26 mouse cellular contexts compared by ENCODE assay signal in genomic region chr8:119591456-119591855, GRCm38 (mm10). TPM values are rescaled to one million over a fixed set of nuclear protein-coding genes. Genes with fewer than 3 reads are reported as not detected.
DNase-seq lines count a peak whose midpoint lies in the region; ATAC-seq and TF ChIP-seq lines count a peak whose summit lies in the region.
"Had no signal": no experiment of that assay in that cellular context is flagged by ENCODE, and none has a peak within 500 bp of the region (broad histone marks: within the 10 kb centered on the region; RNA-seq: fewer than 3 reads in every experiment).

No protein-coding gene starts in this region.

- H3K4me2 ChIP-seq in liver, embryonic 12.5 days: no peak overlapping the region
- no peak overlapping the region for H3K4me2 ChIP-seq in liver, postnatal 0 days (ENCODE audit: low read depth, low read length)
- H3K4me2 ChIP-seq: embryonic facial prominence, embryonic 15.5 days; heart, embryonic 13.5 days had no signal

- TF ChIP-seq EP300 in liver, postnatal 0 days (IDR thresholded peaks at IDR 0.05; ENCODE audit: low read depth): no peak

- H3K27me3 ChIP-seq in liver, embryonic 12.5 days (replicated peaks): 0 out of 2 replicates have a peak, but pooled peaks cover 3% of the 10 kb centered on the region
- H3K27me3 ChIP-seq in liver, postnatal 0 days (ENCODE audit: insufficient read depth, low read length): no peaks in the 10 kb centered on the region
- H3K27me3 ChIP-seq: CH12.LX; embryonic facial prominence, embryonic 15.5 days; Patski had no signal

- no peak for TF ChIP-seq CTCF in liver, postnatal 0 days (IDR thresholded peaks at IDR 0.05; ENCODE audit: low read depth)

- peaks cover under 1% of the 10 kb centered on the region; the same call in 1 of the 2 replicates for H3K36me3 ChIP-seq in liver, embryonic 12.5 days
- H3K36me3 ChIP-seq in liver, postnatal 0 days (replicated peaks; ENCODE audit: insufficient read depth, low read length): no peaks in the 10 kb centered on the region
- H3K36me3 ChIP-seq: heart, embryonic 13.5 days had no signal

- 83% methylated on average over 7 of the region's 7 CpGs for WGBS in liver, embryonic 12.5 days (ENCODE audit: insufficient replicate concordance)
- 79% methylated on average over 7 of the region's 7 CpGs for WGBS in liver, postnatal 0 days (ENCODE audit: insufficient replicate concordance)

- no peaks in the 10 kb centered on the region for H3K9me3 ChIP-seq in liver, embryonic 12.5 days (replicated peaks)
- H3K9me3 ChIP-seq in liver, postnatal 0 days (ENCODE audit: low read length): no peaks in the 10 kb centered on the region
- H3K9me3 ChIP-seq: embryonic facial prominence, embryonic 15.5 days; forebrain, embryonic 10.5 days; heart, embryonic 13.5 days had no signal

- no peak overlapping the region for H3K4me3 ChIP-seq in liver, embryonic 12.5 days
- H3K4me3 ChIP-seq in liver, postnatal 0 days (ENCODE audit: low read depth, low read length): no peak overlapping the region
- H3K4me3 ChIP-seq: embryonic facial prominence, embryonic 15.5 days; erythroblast, embryonic 14.5 days; forebrain, embryonic 10.5 days; gastrocnemius, adult 2 months; heart, embryonic 13.5 days had no signal

- no peak overlapping the region for H3K9ac ChIP-seq in liver, embryonic 12.5 days
- no peak overlapping the region for H3K9ac ChIP-seq in liver, postnatal 0 days (replicated peaks)
- H3K9ac ChIP-seq: embryonic facial prominence, embryonic 15.5 days; heart, embryonic 13.5 days had no signal

- H3K27ac ChIP-seq in liver, embryonic 12.5 days: no peak overlapping the region
- no peak overlapping the region for H3K27ac ChIP-seq in liver, postnatal 0 days (ENCODE audit: low read depth)
- H3K27ac ChIP-seq: embryonic facial prominence, embryonic 15.5 days; forebrain, embryonic 10.5 days; gastrocnemius, adult 2 months; heart, embryonic 13.5 days had no signal

- peak; percentile 39 for DNase-seq in kidney, adult 18-20 months
- no peak for DNase-seq in kidney, postnatal 4 days
- DNase-seq in liver, postnatal 0 days: no peak
- peak; percentile 43 for DNase-seq in kidney, postnatal 14 days
- DNase-seq in yolk sac, embryonic 10.5 days (ENCODE audit: low spot score): peak; percentile 42
- DNase-seq in neural tube, embryonic 10.5 days (ENCODE audit: extremely low spot score, low spot score): no peak
- no peak for DNase-seq in embryo, embryonic 11 days
- DNase-seq: adrenal gland, postnatal 14 days; cerebellum, adult 18-20 months; cerebellum, adult 9-11 months; cerebellum, postnatal 36 days; gastrocnemius, adult 2 months; gastrocnemius, postnatal 25 days; heart, postnatal 36 days had no signal

- ATAC-seq in liver, embryonic 12.5 days: 0 out of 2 replicates have a peak, but pooled peaks have one; percentile 8
- ATAC-seq in liver, postnatal 0 days: no peak
- ATAC-seq: activated CD4-positive, CD25-positive, alpha-beta regulatory T cell, adult 4 months; forebrain, embryonic 14.5 days; Patski had no signal

- peaks cover 23% of the 10 kb centered on the region for H3K4me1 ChIP-seq in liver, embryonic 12.5 days
- H3K4me1 ChIP-seq in liver, postnatal 0 days (ENCODE audit: insufficient read depth): no peaks in the 10 kb centered on the region
- H3K4me1 ChIP-seq: embryonic facial prominence, embryonic 15.5 days had no signal

RNA-seq across cellular contexts. Expression of gene Taf1c, which starts 13.6 kb away (rescaled TPM):
- 10.2 and 10.7 TPM in 2 replicates for polyA plus RNA-seq in liver, embryonic 12.5 days (2016; fragmentation: Nextera tagmentation; extraction: Ambion mirVana)
- polyA plus RNA-seq in liver, postnatal 0 days (2015; fragmentation: Nextera tagmentation; extraction: Ambion mirVana): 2.4 and 2.7 TPM in 2 replicates

RNA-seq across cellular contexts. Expression of gene Dnaaf1, which starts 16.4 kb away (rescaled TPM):
- polyA plus RNA-seq in liver, embryonic 12.5 days (2016; fragmentation: Nextera tagmentation; extraction: Ambion mirVana): 0.11 and 0.13 TPM in 2 replicates
- 0.07 TPM in 1 of 2 replicates, not detected in the other for polyA plus RNA-seq in liver, postnatal 0 days (2015; fragmentation: Nextera tagmentation; extraction: Ambion mirVana)
- polyA plus RNA-seq: activated CD4-positive, CD25-positive, alpha-beta regulatory T cell, adult 4 months; embryonic facial prominence, embryonic 11.5 days; erythroblast, embryonic 14.5 days had no signal

RNA-seq across cellular contexts. Expression of gene Hsdl1, which starts 16.5 kb away (rescaled TPM):
- polyA plus RNA-seq in liver, embryonic 12.5 days (2016; fragmentation: Nextera tagmentation; extraction: Ambion mirVana): 25.0 and 25.5 TPM in 2 replicates
- 11.7 and 12.5 TPM in 2 replicates for polyA plus RNA-seq in liver, postnatal 0 days (2015; fragmentation: Nextera tagmentation; extraction: Ambion mirVana)

RNA-seq across cellular contexts. Expression of gene Adad2, which starts 21.1 kb away (rescaled TPM):
- polyA plus RNA-seq in liver, embryonic 12.5 days (2016; fragmentation: Nextera tagmentation; extraction: Ambion mirVana): 0.08 TPM in 1 of 2 replicates, not detected in the other
- not detected in 2 replicates for polyA plus RNA-seq in liver, postnatal 0 days (2015; fragmentation: Nextera tagmentation; extraction: Ambion mirVana)
- polyA plus RNA-seq: activated CD4-positive, CD25-positive, alpha-beta regulatory T cell, adult 4 months; erythroblast, embryonic 14.5 days; heart, embryonic 13.5 days; heart, postnatal 0 days; hindbrain, embryonic 11.5 days; Patski had no signal

RNA-seq across cellular contexts. Expression of gene Mbtps1, which starts 32.9 kb away (rescaled TPM):
- polyA plus RNA-seq in liver, embryonic 12.5 days (2016; fragmentation: Nextera tagmentation; extraction: Ambion mirVana): 45.7 and 48.8 TPM in 2 replicates
- 17.3 and 20.1 TPM in 2 replicates for polyA plus RNA-seq in liver, postnatal 0 days (2015; fragmentation: Nextera tagmentation; extraction: Ambion mirVana)

Comparison
In these comparisons a context has a peak if more than half of its experiments do, and no peak if none do; other contexts are left out.
1. DNase-seq: peak in kidney, adult 18-20 months (single experiment), kidney, postnatal 14 days (single experiment) and yolk sac, embryonic 10.5 days (single experiment); none in kidney, postnatal 4 days (0 of 2), liver, postnatal 0 days (single experiment), neural tube, embryonic 10.5 days (single experiment) and embryo, embryonic 11 days (single experiment).